In the genomic region with DNA sequence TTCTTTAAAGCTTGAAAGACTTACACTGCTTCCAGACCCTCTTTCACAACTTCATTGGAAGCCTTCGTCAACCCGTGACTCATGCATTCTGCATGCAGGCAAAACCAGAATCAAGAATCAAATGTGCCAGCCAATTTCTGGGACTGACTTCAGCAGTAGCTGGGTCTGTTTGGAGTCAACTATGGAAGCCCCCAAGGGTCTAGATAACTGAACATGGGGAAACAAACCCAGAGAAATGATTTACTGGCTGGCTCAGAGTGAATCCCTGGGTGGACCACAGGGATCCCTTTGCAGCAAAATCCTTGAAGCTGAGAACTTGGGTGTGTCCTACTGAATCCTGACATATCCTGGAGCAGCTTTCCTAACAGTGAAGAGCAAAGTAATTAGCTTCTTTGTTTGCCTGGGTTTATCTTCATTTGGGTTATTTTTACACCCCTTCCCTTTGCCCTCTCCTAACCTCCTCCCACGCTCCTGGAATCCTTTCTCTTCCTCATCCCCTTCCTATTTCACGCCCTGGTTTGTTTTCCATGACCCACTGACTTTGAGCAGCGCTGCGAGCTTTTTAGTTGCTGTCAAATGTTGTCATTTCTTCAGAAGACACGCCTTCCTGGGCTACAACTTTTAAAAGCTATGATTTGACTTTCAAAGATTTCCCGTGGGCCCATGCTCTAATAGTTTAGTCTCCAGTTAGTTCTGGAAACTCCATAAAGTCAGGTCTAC, we compare ENCODE assay signal across 7 mouse cellular contexts.
A peak's percentile ranks its signal among the peaks of the same experiment; 100 is the strongest.
DNase-seq lines count a peak whose midpoint lies in the region; ATAC-seq and TF ChIP-seq lines count a peak whose summit lies in the region.

No protein-coding gene starts in this region.

- TF ChIP-seq CTCF in forebrain, postnatal 0 days (IDR thresholded peaks at IDR 0.05; ENCODE audit: low read depth), result no peak

- peaks cover 21% of the 10 kb centered on the region for H3K4me1 ChIP-seq in lung, embryonic 16.5 days (replicated peaks; ENCODE audit: control insufficient read depth, insufficient read depth, low read length)
- no peaks in the 10 kb centered on the region for H3K4me1 ChIP-seq in forebrain, embryonic 16.5 days (replicated peaks; ENCODE audit: control insufficient read depth, insufficient read depth, low read length)
- H3K4me1 ChIP-seq in forebrain, postnatal 0 days (ENCODE audit: insufficient read depth), result no peaks in the 10 kb centered on the region

- H3K36me3 ChIP-seq in lung, embryonic 16.5 days (ENCODE audit: control insufficient read depth, insufficient read depth, low read length), result no peaks in the 10 kb centered on the region
- H3K36me3 ChIP-seq in forebrain, embryonic 16.5 days (ENCODE audit: control insufficient read depth, insufficient read depth), result no peaks in the 10 kb centered on the region
- no peaks in the 10 kb centered on the region for H3K36me3 ChIP-seq in forebrain, postnatal 0 days (ENCODE audit: insufficient read depth)

- WGBS in lung, embryonic 16.5 days, result 41% methylated on average over 8 of the region's 8 CpGs
- 79% methylated on average over 8 of the region's 8 CpGs for WGBS in forebrain, embryonic 16.5 days
- WGBS in forebrain, postnatal 0 days, result 73% methylated on average over 8 of the region's 8 CpGs

- peak; percentile 47 for ATAC-seq in lung, embryonic 16.5 days (ENCODE audit: low read depth)
- no peak for ATAC-seq in forebrain, embryonic 16.5 days
- no peak for ATAC-seq in forebrain, postnatal 0 days

- H3K27me3 ChIP-seq in lung, embryonic 16.5 days (ENCODE audit: control insufficient read depth, insufficient read depth, low read depth, low read length), result no peaks in the 10 kb centered on the region
- no peaks in the 10 kb centered on the region for H3K27me3 ChIP-seq in forebrain, embryonic 16.5 days (replicated peaks; ENCODE audit: control insufficient read depth, insufficient read depth, low read length)
- no peaks in the 10 kb centered on the region for H3K27me3 ChIP-seq in forebrain, postnatal 0 days (ENCODE audit: insufficient read depth, low read length)

- 0 out of 2 replicates have a peak overlapping the region, but pooled peaks have one; percentile 15 for H3K9ac ChIP-seq in lung, embryonic 16.5 days (ENCODE audit: low read length)
- no peak overlapping the region for H3K9ac ChIP-seq in forebrain, embryonic 16.5 days (replicated peaks; ENCODE audit: low read depth, low read length)
- no peak overlapping the region for H3K9ac ChIP-seq in forebrain, postnatal 0 days

- H3K27ac ChIP-seq in lung, embryonic 16.5 days (ENCODE audit: low read length), result peak overlapping the region; percentile 85
- H3K27ac ChIP-seq in forebrain, embryonic 16.5 days (ENCODE audit: low read length), result no peak overlapping the region
- H3K27ac ChIP-seq in forebrain, postnatal 0 days (ENCODE audit: low read depth, low read length), result no peak overlapping the region

- peak; percentile 71 for DNase-seq in 3134 (ENCODE audit: extremely low read depth, insufficient read length, low spot score)
- peak; percentile 61 for DNase-seq in 416B (ENCODE audit: low read depth)
- DNase-seq in gastrocnemius, adult 8-10 months (ENCODE audit: low spot score in 2 of 2), result peak; percentile 29 to 53
- no peak for DNase-seq in cerebellum, adult 11 months
- no peak for DNase-seq in forebrain, postnatal 0 days

- H3K4me3 ChIP-seq in lung, embryonic 16.5 days (ENCODE audit: low read length), result no peak overlapping the region
- H3K4me3 ChIP-seq in forebrain, embryonic 16.5 days (replicated peaks; ENCODE audit: low read length), result no peak overlapping the region
- H3K4me3 ChIP-seq in forebrain, postnatal 0 days (ENCODE audit: low read depth, low read length), result no peak overlapping the region

- no peak overlapping the region for H3K4me2 ChIP-seq in lung, embryonic 16.5 days (ENCODE audit: low read depth, low read length)
- H3K4me2 ChIP-seq in forebrain, embryonic 16.5 days (ENCODE audit: low read length), result no peak overlapping the region
- H3K4me2 ChIP-seq in forebrain, postnatal 0 days (ENCODE audit: low read depth), result no peak overlapping the region

- H3K9me3 ChIP-seq in lung, embryonic 16.5 days (ENCODE audit: control insufficient read depth, low read length), result no peaks in the 10 kb centered on the region
- H3K9me3 ChIP-seq in forebrain, embryonic 16.5 days (ENCODE audit: control insufficient read depth, low read length), result no peaks in the 10 kb centered on the region
- no peaks in the 10 kb centered on the region for H3K9me3 ChIP-seq in forebrain, postnatal 0 days (ENCODE audit: low read length)

Comparison
In these comparisons a context has a peak if more than half of its experiments do, and no peak if none do; other contexts are left out.
1. DNase-seq: peak in 3134 (single experiment), 416B (single experiment) and gastrocnemius, adult 8-10 months (2 of 2); none in cerebellum, adult 11 months (single experiment) and forebrain, postnatal 0 days (single experiment).